Mouse (Mus musculus) ES-E14 (cell line): Measurements from ENCODE around the gene Anln. TPM values are rescaled to one million over a fixed set of nuclear protein-coding genes. Genes with fewer than 3 reads are reported as not detected.
"Not testable (repeated sequence)": the region's sequence is repeated elsewhere in the genome, so short reads cannot be mapped to it uniquely, and the experiment has no call there.

Source experiments
- DNase-seq: peaks from one replicate; pipeline ENCODE4 v3.0.0-alpha.2; 2013; ENCODE audit warnings: low read depth, low spot score
- H3K27ac ChIP-seq: 2 replicates; pipeline ENCODE4 v1.5.1; 2012; ENCODE audit warnings: low read depth, mild to moderate bottlenecking, low read length, moderate library complexity, mixed read lengths; ENCODE audit not compliant: poor library complexity, insufficient read depth, severe bottlenecking
- H3K36me3 ChIP-seq: 2 replicates; pipeline ENCODE4 v1.6.1; 2012; ENCODE audit warnings: mild to moderate bottlenecking, low read length, moderate library complexity, mixed read lengths; ENCODE audit not compliant: control insufficient read depth, poor library complexity, insufficient read depth, severe bottlenecking
- H3K4me1 ChIP-seq, 2 experiments: fragments of 150-350 bp in 1 of 2; sonication (generic) in 1 of 2; 2 replicates each; pipeline ENCODE4 v1.6.1; 2012; ENCODE audit warnings: low read length in 2 of 2, mild to moderate bottlenecking in 1 of 2, mixed read lengths in 1 of 2; ENCODE audit not compliant: control insufficient read depth in 2 of 2, insufficient read depth in 2 of 2, poor library complexity in 1 of 2
- H3K4me3 ChIP-seq, 2 experiments: fragments of 150-350 bp in 1 of 2; sonication (generic) in 1 of 2; 2 replicates each; pipeline ENCODE4 v1.5.1; 2012; ENCODE audit warnings: low read length in 2 of 2, low read depth in 1 of 2, mild to moderate bottlenecking in 1 of 2, mixed read lengths in 1 of 2; ENCODE audit not compliant: insufficient read depth in 1 of 2, poor library complexity in 1 of 2, severe bottlenecking in 1 of 2
- H3K9ac ChIP-seq: 2 replicates; pipeline ENCODE4 v1.6.1; 2012; ENCODE audit warnings: low read depth, mild to moderate bottlenecking, low read length, mixed read lengths; ENCODE audit not compliant: poor library complexity, insufficient read depth, severe bottlenecking
- H3K9me3 ChIP-seq: fragments of 150-350 bp; sonication (generic); 2 replicates; pipeline ENCODE4 v1.6.1; 2012; ENCODE audit warnings: low read depth, mild to moderate bottlenecking, low read length; ENCODE audit not compliant: control insufficient read depth, insufficient read depth
- CHD2 ChIP-seq: IDR thresholded peaks from 2 replicates; pipeline ENCODE4 v1.6.1; 2014; ENCODE audit warnings: mild to moderate bottlenecking, low read depth, low read length, inconsistent platforms
- HCFC1 ChIP-seq: IDR thresholded peaks from 2 replicates; pipeline ENCODE4 v1.6.1; 2012; ENCODE audit warnings: low read length, inconsistent platforms, borderline replicate concordance; ENCODE audit not compliant: insufficient read depth
- MAFK ChIP-seq: IDR thresholded peaks from 2 replicates; pipeline ENCODE4 v1.6.1; 2014; ENCODE audit warnings: mild to moderate bottlenecking, low read depth, low read length, inconsistent platforms; ENCODE audit not compliant: insufficient read depth
- ZC3H11A ChIP-seq: IDR thresholded peaks from 2 replicates; pipeline ENCODE4 v1.6.1; 2012; ENCODE audit warnings: low read depth, mild to moderate bottlenecking, inconsistent platforms, low read length, borderline replicate concordance
- ZNF384 ChIP-seq: IDR thresholded peaks from 2 replicates; pipeline ENCODE4 v1.6.1; 2012; ENCODE audit warnings: low read depth, low read length, inconsistent platforms
- in situ Hi-C, 2 experiments: fragments of 600-800 bp; cut with MboI; formaldehyde crosslinking; loops; one replicate each; pipeline ENCODE4 v1.15.1; 2025; ENCODE audit warnings: low sequenced_read_pairs in 2 of 2, inconsistent platforms in 1 of 2; ENCODE audit not compliant: unreplicated experiment in 2 of 2
- total RNA-seq: library from RNA; depleted of rRNA; stranded (reverse); fragments of 300-350 nt; gene quantifications from 2 replicates; pipeline ENCODE4 v1.2.3, GENCODE M21; 2012

Gene Anln
- total RNA-seq, 1 experiment = 168 TPM

- DNase-seq = no peak
- H3K27ac ChIP-seq = no peak overlapping the region
- H3K9me3 ChIP-seq = no peaks in the 10 kb centered on the region
- no peaks in the 10 kb centered on the region for H3K36me3 ChIP-seq
- H3K4me3 ChIP-seq = no peak overlapping the region
- peaks cover 0 to 3% of the 10 kb centered on the region in 2 experiments; a peak in 2 of 4 replicates for H3K4me1 ChIP-seq
- in situ Hi-C loops = no loop called here
- no peak for TF ChIP-seq MAFK
- no peak for TF ChIP-seq ZC3H11A
- TF ChIP-seq ZNF384 = no peak
- no peak for TF ChIP-seq CHD2
- TF ChIP-seq HCFC1 = no peak
- H3K9ac ChIP-seq = no peak overlapping the region
These were observed 16.4 kb upstream of the Anln start for GRCm38 (mm10) chr9:22405414-22405813.

GRCm38 (mm10) chr9:22403501-22403900, 14.5 kb upstream of the Anln start:
- H3K36me3 ChIP-seq, DNase-seq, in situ Hi-C loops, H3K4me1 ChIP-seq, H3K9me3 ChIP-seq, H3K27ac ChIP-seq, H3K9ac ChIP-seq, H3K4me3 ChIP-seq: not testable (repeated sequence)

GRCm38 (mm10) chr9:22402976-22403375, 14.0 kb upstream of the Anln start:
- TF ChIP-seq CHD2 = no peak
- TF ChIP-seq HCFC1 = no peak
- TF ChIP-seq ZNF384 = no peak
- TF ChIP-seq MAFK = no peak
- TF ChIP-seq ZC3H11A = no peak
- DNase-seq = no peak
- Histone ChIP-seq H3K27ac (no peak overlapping the region), H3K36me3 (no peaks in the 10 kb centered on the region; the same call in 1 of the 2 replicates), H3K4me3 (no peak overlapping the region), H3K4me1 (peaks cover 0 to 3% of the 10 kb centered on the region in 2 experiments; a peak in 2 of 4 replicates), H3K9ac (no peak overlapping the region), H3K9me3 (no peaks in the 10 kb centered on the region)
- in situ Hi-C loops = no loop called here

- Histone ChIP-seq H3K4me3 (peak overlapping the region in 1 of 2 experiments; percentile 25; a peak in 1 of 4 replicates), H3K4me1 (peaks cover 2 to 3% of the 10 kb centered on the region in 2 experiments; a peak in 2 of 4 replicates), H3K9me3 (no peaks in the 10 kb centered on the region), H3K9ac (no peak overlapping the region), H3K36me3 (no peaks in the 10 kb centered on the region; the same call in 1 of the 2 replicates), H3K27ac (no peak overlapping the region)
- no peak for DNase-seq
- in situ Hi-C loops = no loop called here
- TF ChIP-seq ZC3H11A (no peak), HCFC1 (no peak)
These were observed 13.0 kb upstream of the Anln start for GRCm38 (mm10) chr9:22402001-22402400.

GRCm38 (mm10) chr9:22399021-22399420, 10.0 kb upstream of the Anln start:
- DNase-seq = no peak
- Histone ChIP-seq H3K4me1 (peaks cover 2 to 3% of the 10 kb centered on the region in 2 experiments; a peak in 2 of 4 replicates), H3K27ac (peak overlapping the region; percentile 18; the same call in 1 of the 2 replicates), H3K9me3 (no peaks in the 10 kb centered on the region), H3K4me3 (no peak overlapping the region), H3K9ac (no peak overlapping the region), H3K36me3 (peaks cover 2% of the 10 kb centered on the region)
- in situ Hi-C loops = no loop called here
- no peak for TF ChIP-seq MAFK
- no peak for TF ChIP-seq ZC3H11A
